Mouse (Mus musculus): ENCODE data around the gene Kazald1.

GRCm38 (mm10) chr19:45045651-45046050 lies 29.4 kb upstream of the Kazald1 start, which contains the start of gene Pdzd7:
- TF ChIP-seq POLR2AphosphoS2 (IDR thresholded peaks at IDR 0.05; ENCODE audit: low read length) (no peak), POLR2A (IDR thresholded peaks at IDR 0.05; ENCODE audit: control insufficient read depth in 1 of 2, insufficient read depth in 1 of 2, low read depth in 1 of 2, low read length in 2 of 2, poor library complexity in 1 of 2) (no peak), KAT2A (conservative IDR thresholded peaks at IDR 0.05; ENCODE audit: low read depth, low read length) (no peak), ETS1 (IDR thresholded peaks at IDR 0.05; ENCODE audit: low read depth, low read length) (no peak), CTCF (IDR thresholded peaks at IDR 0.05 in 2 of 3, conservative IDR thresholded peaks at IDR 0.05 in 1 of 3; ENCODE audit: control insufficient read depth in 1 of 3, insufficient read depth in 1 of 3, low read depth in 2 of 3, low read length in 3 of 3, poor library complexity in 1 of 3, severe bottlenecking in 1 of 3) (no peak), HCFC1 (IDR thresholded peaks at IDR 0.05; ENCODE audit: low read depth, low read length) (no peak), SIN3A (IDR thresholded peaks at IDR 0.05; ENCODE audit: low read length) (no peak), E2F4 (IDR thresholded peaks at IDR 0.05; ENCODE audit: borderline replicate concordance, low read depth, low read length) (no peak)
